Mouse (Mus musculus): ENCODE measurements around the gene Krtap3-2. TPM values are rescaled to one million over a fixed set of nuclear protein-coding genes. Genes with fewer than 3 reads are reported as not detected.
A peak's percentile ranks its signal among the peaks of the same experiment; 100 is the strongest.

The Krtap3-2 gene
- polyA plus RNA-seq, 1 experiment from 2014 or later = not detected

- ATAC-seq (ENCODE audit: low read depth) = peak; percentile 70; the same call in 1 of the 2 replicates
- no peaks in the 10 kb centered on the region for H3K27me3 ChIP-seq (ENCODE audit: control insufficient read depth, insufficient read depth, low read depth, low read length)
- peak overlapping the region; percentile 49; the same call in 1 of the 2 replicates for H3K9ac ChIP-seq (ENCODE audit: low read length)
- H3K4me3 ChIP-seq (ENCODE audit: low read length) = no peak overlapping the region
- no peak overlapping the region for H3K27ac ChIP-seq (ENCODE audit: low read length)
- no peaks in the 10 kb centered on the region for H3K9me3 ChIP-seq (ENCODE audit: control insufficient read depth, low read length)
- 0 out of 2 replicates have a peak, but pooled peaks cover 2% of the 10 kb centered on the region for H3K4me1 ChIP-seq (replicated peaks; ENCODE audit: control insufficient read depth, insufficient read depth, low read length)
- WGBS = 1% methylated on average over 7 of the region's 7 CpGs
- peak overlapping the region; percentile 39 for H3K4me2 ChIP-seq (ENCODE audit: low read depth, low read length)
- no peaks in the 10 kb centered on the region for H3K36me3 ChIP-seq (ENCODE audit: control insufficient read depth, insufficient read depth, low read length)
Measured at GRCm38 (mm10) chr11:99574106-99574505, 17.5 kb upstream of the Krtap3-2 start.

DNA sequence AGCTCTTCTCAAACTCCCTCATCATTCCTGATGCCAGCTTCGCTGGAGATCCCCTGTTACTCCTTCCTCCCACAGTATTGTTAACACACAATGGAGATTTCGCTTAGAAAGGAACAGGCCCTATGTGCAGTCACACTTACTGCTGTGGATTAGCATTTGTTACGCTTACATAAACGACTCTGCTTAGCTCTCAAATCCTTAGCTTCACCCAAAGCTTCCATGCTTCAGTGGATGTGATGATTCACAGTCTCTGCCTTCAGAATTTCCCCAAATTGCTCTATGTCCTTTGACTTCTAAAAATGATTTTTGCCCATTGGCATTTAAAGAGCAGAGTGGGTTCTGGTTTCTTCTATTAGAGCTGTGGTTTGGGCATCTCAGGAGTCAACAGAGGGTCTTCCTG is 16.5 kb upstream of the Krtap3-2 start:
- H3K4me2 ChIP-seq (ENCODE audit: low read depth, low read length) = no peak overlapping the region
- no peak overlapping the region for H3K4me3 ChIP-seq (ENCODE audit: low read length)
- no peaks in the 10 kb centered on the region for H3K27me3 ChIP-seq (ENCODE audit: control insufficient read depth, insufficient read depth, low read depth, low read length)
- no peak overlapping the region for H3K27ac ChIP-seq (ENCODE audit: low read length)
- H3K9ac ChIP-seq (ENCODE audit: low read length) = no peak overlapping the region
- no peaks in the 10 kb centered on the region for H3K9me3 ChIP-seq (ENCODE audit: control insufficient read depth, low read length)
- 54% methylated on average over 4 of the region's 4 CpGs for WGBS
- H3K36me3 ChIP-seq (ENCODE audit: control insufficient read depth, insufficient read depth, low read length) = no peaks in the 10 kb centered on the region
- no peak for ATAC-seq (ENCODE audit: low read depth)
- H3K4me1 ChIP-seq (replicated peaks; ENCODE audit: control insufficient read depth, insufficient read depth, low read length) = 0 out of 2 replicates have a peak, but pooled peaks cover 2% of the 10 kb centered on the region

DNA sequence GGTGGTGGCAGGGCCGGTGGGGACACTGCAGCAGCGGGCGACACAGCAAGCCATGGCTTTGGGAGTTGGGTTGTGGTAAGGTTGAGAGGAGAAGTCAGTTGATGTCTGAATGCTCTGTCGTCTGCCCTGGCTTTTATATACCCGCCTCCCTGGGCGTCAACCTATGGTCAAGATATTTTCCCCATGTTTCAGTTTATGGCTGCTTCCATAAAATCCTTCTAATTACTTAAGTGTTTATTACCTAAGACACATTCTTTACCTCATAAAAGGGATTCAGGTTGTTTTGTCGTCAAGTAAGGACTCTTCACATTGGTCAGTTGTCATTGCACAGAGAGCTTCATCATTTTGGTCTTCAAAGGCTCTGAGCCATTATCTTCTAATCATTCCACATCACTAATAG is 9.9 kb upstream of the Krtap3-2 start, which contains the start of gene Krtap3-1:
TSS of gene Krtap3-1 (minus strand) at position 101 of the 400 bp plus-strand sequence.
- Histone ChIP-seq H3K9ac (ENCODE audit: low read length) (no peak within 1 kb of the TSS), H3K27ac (ENCODE audit: low read length) (no peak within 1 kb of the TSS)
- no peak for ATAC-seq (ENCODE audit: low read depth)

GRCm38 (mm10) chr11:99562580-99562979 is 5.9 kb upstream of the Krtap3-2 start:
- no peak for ATAC-seq (ENCODE audit: low read depth)
- 73% methylated on average over 6 of the region's 6 CpGs for WGBS
- no peak overlapping the region for H3K27ac ChIP-seq (ENCODE audit: low read length)
- H3K27me3 ChIP-seq (ENCODE audit: control insufficient read depth, insufficient read depth, low read depth, low read length) = no peaks in the 10 kb centered on the region
- no peaks in the 10 kb centered on the region for H3K36me3 ChIP-seq (ENCODE audit: control insufficient read depth, insufficient read depth, low read length)
- H3K4me1 ChIP-seq (replicated peaks; ENCODE audit: control insufficient read depth, insufficient read depth, low read length) = no peaks in the 10 kb centered on the region
- H3K9ac ChIP-seq (ENCODE audit: low read length) = no peak overlapping the region
- no peaks in the 10 kb centered on the region for H3K9me3 ChIP-seq (ENCODE audit: control insufficient read depth, low read length)
- H3K4me2 ChIP-seq (ENCODE audit: low read depth, low read length) = no peak overlapping the region
- H3K4me3 ChIP-seq (ENCODE audit: low read length) = no peak overlapping the region

More for the DNA sequence above, 9.9 kb upstream of the Krtap3-2 start, which contains the start of gene Krtap3-1:
- Histone ChIP-seq H3K27me3 (ENCODE audit: control insufficient read depth, insufficient read depth, low read depth, low read length) (no peaks in the 10 kb centered on the region), H3K4me2 (ENCODE audit: low read depth, low read length) (no peak within 1 kb of the TSS), H3K4me1 (replicated peaks; ENCODE audit: control insufficient read depth, insufficient read depth, low read length) (no peaks in the 10 kb centered on the region), H3K9me3 (ENCODE audit: control insufficient read depth, low read length) (no peaks in the 10 kb centered on the region), H3K36me3 (ENCODE audit: control insufficient read depth, insufficient read depth, low read length) (no peaks in the 10 kb centered on the region), H3K4me3 (ENCODE audit: low read length) (no peak within 1 kb of the TSS)
- 91% methylated on average over 7 of the region's 7 CpGs for WGBS

GRCm38 (mm10) chr11:99559366-99559765 is 2.7 kb upstream of the Krtap3-2 start, which contains the start of gene Gm11939:
Gene Gm11939 (minus strand): TSS chr11:99559466.
- H3K9ac ChIP-seq (ENCODE audit: low read length) = no peak within 1 kb of the TSS
- no peaks in the 10 kb centered on the region for H3K36me3 ChIP-seq (ENCODE audit: control insufficient read depth, insufficient read depth, low read length)
- H3K27me3 ChIP-seq (ENCODE audit: control insufficient read depth, insufficient read depth, low read depth, low read length) = no peaks in the 10 kb centered on the region
- no peak within 1 kb of the TSS for H3K4me2 ChIP-seq (ENCODE audit: low read depth, low read length)
- no peak within 1 kb of the TSS for H3K27ac ChIP-seq (ENCODE audit: low read length)
- H3K4me1 ChIP-seq (replicated peaks; ENCODE audit: control insufficient read depth, insufficient read depth, low read length) = no peaks in the 10 kb centered on the region
- H3K4me3 ChIP-seq (ENCODE audit: low read length) = no peak within 1 kb of the TSS
- no peaks in the 10 kb centered on the region for H3K9me3 ChIP-seq (ENCODE audit: control insufficient read depth, low read length)
- 82% methylated on average over 9 of the region's 9 CpGs for WGBS
- no peak for ATAC-seq (ENCODE audit: low read depth)

DNA sequence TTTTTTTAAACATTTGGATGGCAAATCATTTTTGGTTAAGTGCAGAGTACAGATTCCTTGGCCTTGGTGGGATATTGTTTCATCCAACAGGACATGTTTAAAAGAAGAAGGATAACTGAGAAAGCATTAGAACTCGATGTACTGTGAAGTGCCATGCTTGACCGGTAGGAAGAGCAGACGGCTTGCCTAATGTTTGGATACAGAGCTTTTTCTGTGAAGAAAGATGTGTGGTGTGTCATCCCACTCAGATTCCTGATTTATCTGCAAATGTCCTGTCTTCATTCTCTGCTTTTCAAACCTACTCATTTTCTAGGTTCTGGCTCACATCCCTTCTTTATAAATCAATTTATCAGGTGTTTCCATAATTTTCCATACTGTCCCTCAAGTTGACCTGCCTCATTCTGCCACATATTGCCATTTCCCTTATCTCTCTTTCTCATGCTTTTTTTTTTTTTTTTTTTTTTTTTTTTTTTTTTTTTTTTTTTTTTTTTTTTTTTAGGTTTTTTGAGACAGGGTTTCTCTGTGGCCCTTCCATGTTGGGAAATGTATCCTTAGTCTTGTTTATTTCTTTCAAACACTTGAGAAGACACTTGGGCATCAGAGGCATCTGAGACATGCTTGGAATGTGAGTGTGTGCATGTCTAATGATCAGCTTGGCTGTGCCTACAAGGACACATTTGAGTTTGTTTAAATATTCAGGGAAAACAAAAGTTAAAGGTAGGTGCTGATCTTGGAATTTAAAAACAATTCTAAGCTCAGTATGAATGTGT is 1.5 kb upstream of the Krtap3-2 start:
- H3K4me2 ChIP-seq (ENCODE audit: low read depth, low read length) = no peak overlapping the region
- H3K4me3 ChIP-seq (ENCODE audit: low read length) = no peak overlapping the region
- H3K27ac ChIP-seq (ENCODE audit: low read length) = no peak overlapping the region
- no peaks in the 10 kb centered on the region for H3K36me3 ChIP-seq (ENCODE audit: control insufficient read depth, insufficient read depth, low read length)
- H3K9me3 ChIP-seq (ENCODE audit: control insufficient read depth, low read length) = no peaks in the 10 kb centered on the region
- no peak overlapping the region for H3K9ac ChIP-seq (ENCODE audit: low read length)
- ATAC-seq (ENCODE audit: low read depth) = no peak
- no peaks in the 10 kb centered on the region for H3K27me3 ChIP-seq (ENCODE audit: control insufficient read depth, insufficient read depth, low read depth, low read length)
- H3K4me1 ChIP-seq (replicated peaks; ENCODE audit: control insufficient read depth, insufficient read depth, low read length) = no peaks in the 10 kb centered on the region
- 61% methylated on average over 3 of the region's 3 CpGs for WGBS

GRCm38 (mm10) chr11:99556195-99556594 is 458 bp downstream of the Krtap3-2 start:
- H3K9me3 ChIP-seq (ENCODE audit: control insufficient read depth, low read length) = no peaks in the 10 kb centered on the region
- H3K4me3 ChIP-seq (ENCODE audit: low read length) = no peak overlapping the region
- 80% methylated on average over 2 of the region's 2 CpGs for WGBS
- no peaks in the 10 kb centered on the region for H3K4me1 ChIP-seq (replicated peaks; ENCODE audit: control insufficient read depth, insufficient read depth, low read length)
- no peak overlapping the region for H3K4me2 ChIP-seq (ENCODE audit: low read depth, low read length)
- H3K27me3 ChIP-seq (ENCODE audit: control insufficient read depth, insufficient read depth, low read depth, low read length) = no peaks in the 10 kb centered on the region
- no peaks in the 10 kb centered on the region for H3K36me3 ChIP-seq (ENCODE audit: control insufficient read depth, insufficient read depth, low read length)
- ATAC-seq (ENCODE audit: low read depth) = no peak
- H3K27ac ChIP-seq (ENCODE audit: low read length) = no peak overlapping the region
- H3K9ac ChIP-seq (ENCODE audit: low read length) = no peak overlapping the region

- WGBS = 68% methylated on average over 4 of the region's 4 CpGs
- H3K4me1 ChIP-seq (replicated peaks; ENCODE audit: control insufficient read depth, insufficient read depth, low read length) = no peaks in the 10 kb centered on the region
- no peak within 1 kb of the TSS for H3K4me2 ChIP-seq (ENCODE audit: low read depth, low read length)
- H3K9me3 ChIP-seq (ENCODE audit: control insufficient read depth, low read length) = no peaks in the 10 kb centered on the region
- H3K36me3 ChIP-seq (ENCODE audit: control insufficient read depth, insufficient read depth, low read length) = no peaks in the 10 kb centered on the region
- no peak for ATAC-seq (ENCODE audit: low read depth)
- H3K4me3 ChIP-seq (ENCODE audit: low read length) = no peak within 1 kb of the TSS
- H3K9ac ChIP-seq (ENCODE audit: low read length) = no peak within 1 kb of the TSS
- no peaks in the 10 kb centered on the region for H3K27me3 ChIP-seq (ENCODE audit: control insufficient read depth, insufficient read depth, low read depth, low read length)
- H3K27ac ChIP-seq (ENCODE audit: low read length) = no peak within 1 kb of the TSS
Measured at GRCm38 (mm10) chr11:99550765-99551164, 5.9 kb downstream of the Krtap3-2 start, which contains the start of gene Krtap3-3. Gene Krtap3-3 (minus strand): TSS chr11:99550865.

GRCm38 (mm10) chr11:99547892-99548291 is 8.8 kb downstream of the Krtap3-2 start:
- no peaks in the 10 kb centered on the region for H3K36me3 ChIP-seq (ENCODE audit: control insufficient read depth, insufficient read depth, low read length)
- H3K4me3 ChIP-seq (ENCODE audit: low read length) = no peak overlapping the region
- no peak for ATAC-seq (ENCODE audit: low read depth)
- no peak overlapping the region for H3K9ac ChIP-seq (ENCODE audit: low read length)
- no peaks in the 10 kb centered on the region for H3K27me3 ChIP-seq (ENCODE audit: control insufficient read depth, insufficient read depth, low read depth, low read length)
- H3K4me1 ChIP-seq (replicated peaks; ENCODE audit: control insufficient read depth, insufficient read depth, low read length) = no peaks in the 10 kb centered on the region
- H3K4me2 ChIP-seq (ENCODE audit: low read depth, low read length) = no peak overlapping the region
- no peak overlapping the region for H3K27ac ChIP-seq (ENCODE audit: low read length)
- H3K9me3 ChIP-seq (ENCODE audit: control insufficient read depth, low read length) = no peaks in the 10 kb centered on the region

Data from lung, embryonic 16.5 days (tissue).